Mouse (Mus musculus): ENCODE results near the gene Pus7.
"Not testable (repeated sequence)": the region's sequence is repeated elsewhere in the genome, so short reads cannot be mapped to it uniquely, and the experiment has no call there.

The Pus7 gene

DNA sequence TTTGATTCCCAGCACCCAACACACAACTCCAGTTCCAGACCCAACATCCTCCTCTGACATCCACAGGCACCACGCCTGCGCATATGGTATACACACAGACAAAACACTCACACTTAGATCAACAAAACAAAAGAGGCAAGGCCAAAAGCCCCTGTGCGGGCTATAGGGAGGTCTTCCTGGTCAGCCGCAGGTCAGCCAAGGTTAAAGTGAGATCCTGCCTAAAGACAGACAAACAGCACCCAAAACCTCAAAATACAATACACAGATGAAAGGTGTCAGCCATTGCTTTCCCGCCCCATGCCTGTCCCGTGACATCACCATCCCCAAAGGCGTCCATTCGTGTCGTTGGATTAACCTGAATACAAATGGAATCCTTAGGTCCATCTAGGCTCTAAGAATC, 27.9 kb downstream of the Pus7 start:
- DNase-seq (ENCODE audit: low spot score), result no peak

GRCm38 (mm10) chr5:23749882-23750281, 33.6 kb downstream of the Pus7 start:
- no peak for DNase-seq (ENCODE audit: low spot score)

DNA sequence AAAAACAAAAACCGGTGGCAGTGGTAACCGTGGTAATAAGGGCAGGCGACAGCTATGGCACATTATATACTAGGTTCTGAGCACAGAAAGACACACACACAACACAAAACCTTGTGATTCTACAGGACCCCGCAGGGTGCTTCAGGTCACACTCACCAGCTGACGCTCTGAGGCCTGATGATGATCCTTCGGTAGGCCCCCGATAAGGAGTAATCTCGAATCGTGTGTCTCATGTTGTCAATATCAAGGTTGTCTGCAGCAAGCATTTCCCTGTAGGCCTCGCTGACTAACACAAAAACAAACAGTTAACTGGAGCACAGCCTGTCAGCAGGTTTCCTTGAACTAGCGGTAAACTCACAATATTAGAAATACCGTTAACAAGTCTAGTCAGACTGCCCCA, 40.2 kb downstream of the Pus7 start:
- DNase-seq (ENCODE audit: low spot score), result no peak

- no peak for DNase-seq (ENCODE audit: low spot score)
These were observed 46.4 kb downstream of the Pus7 start for GRCm38 (mm10) chr5:23737111-23737510.

- DNase-seq (ENCODE audit: low spot score), result no peak
These were observed 47.1 kb downstream of the Pus7 start for GRCm38 (mm10) chr5:23736366-23736765.

GRCm38 (mm10) chr5:23721956-23722355, 61.6 kb downstream of the Pus7 start:
- no peak for DNase-seq (ENCODE audit: low spot score)

DNA sequence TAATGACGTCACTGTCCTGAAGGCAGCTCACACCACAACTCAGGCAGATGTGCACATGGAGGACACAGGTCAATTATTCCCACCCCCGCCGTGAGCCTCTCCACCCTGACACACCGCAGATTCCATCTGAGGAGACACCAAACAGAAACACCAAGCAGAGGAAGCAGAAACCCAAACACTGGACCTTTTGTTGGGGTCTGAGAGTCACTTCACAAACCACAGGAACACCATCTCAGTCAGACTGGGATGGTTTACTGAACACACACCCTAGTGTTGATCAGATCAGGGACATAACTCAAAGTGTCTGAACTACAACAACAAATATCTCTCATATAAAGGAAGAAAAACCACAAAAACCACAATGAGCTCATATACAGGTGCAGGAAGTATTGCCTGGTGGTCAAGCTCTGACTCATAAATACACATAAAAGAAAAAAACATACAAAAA, 64.6 kb downstream of the Pus7 start:
- no peak for DNase-seq (ENCODE audit: low spot score)

DNA sequence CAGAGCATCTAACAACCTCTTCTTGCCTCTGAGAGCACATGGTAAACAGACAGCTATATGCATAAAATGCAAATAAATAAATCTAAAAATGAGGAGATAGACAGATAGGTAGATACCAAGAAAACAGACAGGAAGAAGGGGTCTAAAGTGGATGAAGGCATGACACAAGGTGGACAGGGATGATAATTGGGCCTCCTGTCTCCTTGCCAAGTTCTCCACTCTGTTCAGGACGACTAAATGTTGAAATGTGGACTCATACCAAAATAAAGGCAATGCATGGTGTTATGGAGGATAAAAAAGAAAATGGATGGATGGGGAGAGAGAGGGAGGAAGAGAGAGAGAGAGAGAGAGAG, 65.4 kb downstream of the Pus7 start:
- no peak for DNase-seq (ENCODE audit: low spot score)

DNA sequence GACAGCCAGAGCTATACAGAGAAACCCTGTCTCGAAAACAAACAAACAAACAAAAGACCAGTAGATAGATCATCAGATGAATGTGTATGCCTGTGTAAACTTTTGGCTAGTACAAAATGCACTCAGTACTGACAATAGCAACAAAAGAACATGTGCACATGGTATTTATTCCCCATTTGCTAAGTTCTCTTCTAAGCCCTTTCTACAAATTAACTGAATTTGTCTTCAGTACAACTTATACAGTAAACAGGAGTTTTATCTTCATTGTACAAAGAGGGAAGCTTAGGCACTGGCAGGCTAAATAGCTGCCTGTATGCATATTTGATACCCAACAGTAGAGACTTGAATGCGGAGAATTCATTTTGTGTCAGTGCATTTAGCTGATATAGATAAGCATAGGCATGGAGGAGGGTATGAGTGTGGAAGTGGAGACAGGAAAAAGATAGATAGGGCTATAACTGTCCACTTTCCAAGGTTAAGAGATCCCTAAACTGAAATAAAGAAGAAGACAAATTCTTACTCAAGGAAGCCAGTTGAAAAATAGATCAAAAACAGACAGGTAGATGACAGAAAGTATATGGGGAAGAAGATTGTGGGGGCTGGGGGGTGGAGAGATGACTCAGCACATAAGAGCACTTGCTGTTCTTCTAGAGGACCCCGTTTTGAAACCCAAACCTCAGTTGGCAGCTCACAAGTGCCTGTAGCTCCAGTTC, 65.9 kb downstream of the Pus7 start:
- no peak for DNase-seq (ENCODE audit: low spot score)

DNA sequence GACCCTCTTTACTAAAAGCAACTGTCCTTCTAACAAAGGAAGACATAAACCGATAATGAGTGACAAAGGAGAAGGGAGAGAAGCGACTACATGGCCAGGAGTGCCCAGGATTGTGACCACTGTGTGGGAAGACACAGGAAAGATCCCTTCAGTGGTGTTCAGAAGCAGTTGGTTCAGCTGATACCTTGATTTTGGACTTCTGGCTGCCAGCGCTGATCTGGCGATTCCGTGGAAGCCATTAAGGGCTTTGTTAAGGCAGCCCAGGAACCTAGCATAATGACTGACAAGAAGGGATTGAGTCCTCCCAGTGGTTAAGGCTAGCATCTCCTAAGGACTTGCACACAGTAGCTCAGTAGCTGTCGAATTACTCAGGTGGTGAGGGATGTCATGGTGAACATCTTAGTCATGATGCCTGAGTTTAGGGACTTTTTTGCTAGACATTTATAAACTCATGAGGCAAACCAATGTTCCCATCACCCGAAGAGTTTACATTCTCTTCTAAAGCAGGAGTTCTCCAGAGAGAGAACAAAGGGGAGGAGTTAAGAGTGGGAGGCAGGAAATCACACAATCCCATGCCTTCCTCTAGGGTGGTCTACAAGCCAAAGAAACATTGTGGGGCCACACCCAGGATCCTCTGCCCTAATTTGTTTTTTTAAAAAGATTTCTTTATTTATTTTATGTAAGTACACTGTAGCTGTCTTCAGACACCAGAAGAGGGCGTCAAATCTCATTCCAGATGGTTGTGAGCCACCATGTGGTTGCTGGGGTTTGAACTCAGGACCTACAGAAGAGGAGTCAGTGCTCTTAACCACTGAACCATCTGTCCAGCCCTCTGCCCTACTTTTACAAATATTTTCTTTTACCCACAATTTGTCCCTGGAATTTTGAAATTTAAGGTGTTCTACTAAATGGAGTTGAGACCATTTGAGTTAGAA, 69.8 kb downstream of the Pus7 start:
- no peak for DNase-seq (ENCODE audit: low spot score)

DNA sequence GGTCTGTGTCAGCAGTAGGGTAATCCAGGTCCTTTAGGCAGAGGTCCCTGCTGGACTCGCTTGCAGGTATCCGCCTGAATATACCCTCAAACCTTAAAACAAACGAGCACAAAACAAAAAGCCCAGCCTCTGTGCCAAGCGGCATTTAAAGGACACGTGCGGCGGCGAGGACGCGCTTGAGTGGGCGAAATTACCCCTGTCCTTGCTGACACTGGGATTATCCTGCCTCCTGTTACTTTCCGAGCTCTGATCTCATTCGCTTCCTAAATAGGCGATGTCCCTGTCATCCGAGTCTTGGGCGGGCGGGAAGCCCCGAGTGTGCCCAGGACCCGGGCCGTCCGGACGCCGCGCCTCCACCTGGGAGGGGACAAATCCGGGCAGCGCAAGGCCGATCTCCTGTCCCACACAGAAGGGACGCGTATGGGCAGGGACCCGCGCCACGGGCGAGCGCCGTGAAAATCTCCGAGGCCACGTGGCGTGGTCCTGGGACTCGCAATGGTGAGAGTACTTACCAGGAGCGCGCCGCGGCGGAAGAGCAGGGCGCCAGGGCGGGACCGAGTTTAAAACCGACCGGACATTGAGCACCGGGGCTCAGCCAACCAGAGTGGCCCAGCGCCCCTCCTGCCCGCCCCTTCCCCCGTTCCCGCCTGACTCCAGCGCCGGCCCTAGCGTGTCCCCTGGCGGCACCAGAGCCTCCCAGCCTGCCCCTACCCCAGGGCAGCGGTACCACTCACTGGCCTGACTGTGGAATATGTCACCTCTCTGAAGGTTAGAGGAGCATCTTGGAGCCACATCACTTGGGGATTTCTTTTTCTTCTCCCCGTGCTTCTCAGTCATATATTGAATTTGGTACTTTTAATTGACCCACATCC, 71.1 kb downstream of the Pus7 start:
- DNase-seq (ENCODE audit: low spot score), result peak; percentile 70

- peak; percentile 33 for DNase-seq (ENCODE audit: low spot score)
These were observed 71.8 kb downstream of the Pus7 start for GRCm38 (mm10) chr5:23711671-23712129.

DNA sequence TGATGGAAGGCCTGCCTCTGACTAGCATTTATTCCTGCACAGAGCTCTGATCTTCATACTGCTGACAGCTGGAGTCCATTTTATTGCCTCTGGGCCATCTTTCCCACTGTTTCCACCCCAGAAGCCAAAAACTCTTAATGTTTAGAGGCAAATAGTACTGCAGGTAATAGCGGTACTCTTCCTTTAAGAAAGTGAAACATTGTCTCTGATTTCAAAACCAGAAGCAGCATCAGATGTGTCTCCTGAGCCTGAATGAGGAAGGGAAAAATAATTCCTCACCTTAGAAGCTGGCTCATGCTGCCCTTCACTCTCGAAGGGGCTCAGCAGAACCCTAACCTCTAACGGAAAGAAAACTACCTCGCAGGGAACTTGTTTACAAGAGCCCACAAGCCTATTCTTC, 72.3 kb downstream of the Pus7 start:
- DNase-seq (ENCODE audit: low spot score), result no peak

DNA sequence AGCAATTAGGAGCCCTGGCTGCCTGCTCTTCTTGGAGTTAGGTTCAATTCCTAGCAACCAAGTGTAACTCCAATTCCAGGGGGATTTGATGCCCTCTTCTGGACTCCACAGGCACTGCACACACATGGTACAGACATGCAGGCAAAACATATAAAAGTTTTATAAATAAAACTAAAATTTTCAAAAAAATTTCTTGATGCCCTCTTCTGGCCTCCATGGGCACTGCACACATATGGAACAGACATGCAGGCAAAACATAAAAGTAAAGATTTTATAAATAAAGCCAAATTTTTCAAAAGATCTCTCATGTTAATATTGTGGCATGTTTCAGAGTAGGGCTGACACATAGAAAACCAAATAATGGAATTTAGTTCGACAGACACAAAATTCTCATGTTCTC, 73.8 kb downstream of the Pus7 start:
- no peak for DNase-seq (ENCODE audit: low spot score)

DNA sequence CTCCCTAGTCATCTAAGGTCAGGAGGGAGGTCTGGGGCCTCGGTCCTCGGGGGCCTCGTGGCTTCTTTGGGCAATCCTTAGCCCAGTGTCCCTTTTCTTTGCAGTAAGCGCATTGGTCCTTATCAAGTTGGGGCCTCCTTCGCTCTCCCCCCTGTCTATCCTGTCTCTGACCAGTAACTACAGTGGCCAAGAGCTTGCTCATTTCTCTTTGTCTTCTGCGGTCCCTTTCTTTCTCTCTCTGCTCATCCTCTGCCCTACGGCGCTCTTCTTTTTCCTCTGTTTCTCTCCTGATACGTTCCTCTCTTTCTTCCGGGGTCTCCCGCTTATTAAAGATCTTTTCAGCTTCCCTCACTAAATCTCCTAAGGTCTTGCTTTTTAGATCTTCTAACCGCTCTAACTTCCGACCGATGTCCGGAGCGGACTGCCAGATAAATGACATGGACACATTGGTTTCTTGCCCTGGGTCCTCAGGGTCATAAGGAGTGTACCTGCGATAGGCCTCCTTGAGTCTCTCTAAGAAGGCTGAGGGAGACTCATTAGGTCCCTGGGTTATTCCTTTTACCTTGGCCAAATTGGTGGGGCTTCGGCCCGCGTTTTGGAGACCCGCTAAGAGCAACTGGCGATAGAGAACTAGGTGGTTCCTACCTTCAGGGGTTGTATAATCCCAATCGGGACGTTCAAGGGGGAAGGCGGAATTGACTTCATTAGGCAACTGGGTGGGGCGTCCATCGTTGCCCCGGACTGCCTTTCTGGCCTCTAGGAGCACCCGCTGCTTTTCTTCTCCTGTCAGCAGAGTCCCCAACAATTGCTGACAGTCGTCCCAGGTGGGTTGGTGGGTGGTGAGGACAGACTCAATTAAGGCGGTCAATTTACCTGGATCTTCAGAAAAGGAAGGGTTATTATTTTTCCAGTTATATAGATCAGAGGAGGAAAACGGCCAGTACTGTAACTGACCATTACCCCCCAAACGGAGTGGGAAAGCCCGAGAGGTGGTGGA, 76.6 kb downstream of the Pus7 start:
- not testable (repeated sequence) for DNase-seq (ENCODE audit: low spot score)

GRCm38 (mm10) chr5:23697457-23697856, 86.1 kb downstream of the Pus7 start:
- no peak for DNase-seq (ENCODE audit: low spot score)
